In genomic region chr16:58728176-58728671, GRCm38 (mm10) we compare ENCODE assay signal across 1 mouse cellular context.
TF ChIP-seq lines count a peak whose summit lies in the region.

No protein-coding gene starts in this region.

TF ChIP-seq in CH12.LX, 34 proteins besides CTCF, POLR2A, EP300 and RAD21 (continued from another document):
- no peak for TF ChIP-seq USF1 (IDR thresholded peaks at IDR 0.05; ENCODE audit: low read depth, low read length)
- TF ChIP-seq ETS1 (conservative IDR thresholded peaks at IDR 0.05; ENCODE audit: low read depth, low read length) = no peak
- TF ChIP-seq ZNF384 (IDR thresholded peaks at IDR 0.05; ENCODE audit: low read depth, low read length) = no peak
- TF ChIP-seq UBTF (IDR thresholded peaks at IDR 0.05; ENCODE audit: low read depth, low read length) = peak; percentile 70; the same call in 1 of the 2 replicates
- no peak for TF ChIP-seq POLR2AphosphoS2 (IDR thresholded peaks at IDR 0.05; ENCODE audit: low read depth, low read length)
- no peak for TF ChIP-seq ZKSCAN1 (IDR thresholded peaks at IDR 0.05; ENCODE audit: borderline replicate concordance, low read depth, low read length)
- no peak for TF ChIP-seq NELFE (IDR thresholded peaks at IDR 0.05; ENCODE audit: low read depth, low read length)
- TF ChIP-seq SMC3 (IDR thresholded peaks at IDR 0.05; ENCODE audit: low read depth, low read length) = no peak
- no peak for TF ChIP-seq ELF1 (IDR thresholded peaks at IDR 0.05; ENCODE audit: low read depth, low read length)
- TF ChIP-seq MEF2A (IDR thresholded peaks at IDR 0.05; ENCODE audit: borderline replicate concordance, low read depth, low read length) = no peak
- TF ChIP-seq KAT2A (IDR thresholded peaks at IDR 0.05; ENCODE audit: insufficient replicate concordance, low read length) = no peak
- TF ChIP-seq USF2 (conservative IDR thresholded peaks at IDR 0.05; ENCODE audit: low read depth, low read length) = no peak
- TF ChIP-seq PAX5 (IDR thresholded peaks at IDR 0.05; ENCODE audit: low read length) = no peak
- 0 out of 2 replicates have a peak, but pooled peaks have one; percentile 55 for TF ChIP-seq MAX (IDR thresholded peaks at IDR 0.05; ENCODE audit: low read length)
- no peak for TF ChIP-seq RCOR1 (conservative IDR thresholded peaks at IDR 0.05; ENCODE audit: low read depth, low read length)
- no peak for TF ChIP-seq TBP (conservative IDR thresholded peaks at IDR 0.05; ENCODE audit: low read depth, low read length)
- TF ChIP-seq NRF1 (IDR thresholded peaks at IDR 0.05; ENCODE audit: low read depth, low read length) = no peak
- no peak for TF ChIP-seq MAZ (IDR thresholded peaks at IDR 0.05; ENCODE audit: low read depth, low read length)
- TF ChIP-seq E2F4 (IDR thresholded peaks at IDR 0.05; ENCODE audit: insufficient replicate concordance, low read depth, low read length) = no peak
- 0 out of 2 replicates have a peak, but pooled peaks have one; percentile 15 for TF ChIP-seq MYC (IDR thresholded peaks at IDR 0.05; ENCODE audit: low read depth, low read length)
- TF ChIP-seq SIN3A (IDR thresholded peaks at IDR 0.05; ENCODE audit: low read length) = peak; percentile 69
- TF ChIP-seq CHD2 (IDR thresholded peaks at IDR 0.05; ENCODE audit: low read length) = peak; percentile 18; the same call in 1 of the 2 replicates
- no peak for TF ChIP-seq JUN (IDR thresholded peaks at IDR 0.05; ENCODE audit: insufficient read depth, low read depth, low read length)
- peak; percentile 70 for TF ChIP-seq CHD1 (IDR thresholded peaks at IDR 0.05; ENCODE audit: low read depth, low read length)
- peak; percentile 68; the same call in 1 of the 2 replicates for TF ChIP-seq MXI1 (IDR thresholded peaks at IDR 0.05; ENCODE audit: low read depth, low read length)
- no peak for TF ChIP-seq JUND (conservative IDR thresholded peaks at IDR 0.05; ENCODE audit: low read depth, low read length)
- TF ChIP-seq MAFK (IDR thresholded peaks at IDR 0.05; ENCODE audit: insufficient replicate concordance, low read length) = peak; percentile 6; the same call in 1 of the 2 replicates
- TF ChIP-seq TCF12 (IDR thresholded peaks at IDR 0.05; ENCODE audit: low read depth, low read length) = no peak
- TF ChIP-seq HCFC1 (IDR thresholded peaks at IDR 0.05; ENCODE audit: low read depth, low read length) = no peak; the same call in 1 of the 2 replicates
- no peak for TF ChIP-seq ZMIZ1 (IDR thresholded peaks at IDR 0.05; ENCODE audit: low read depth, low read length)
- TF ChIP-seq ZC3H11A (IDR thresholded peaks at IDR 0.05; ENCODE audit: low read depth, low read length) = no peak
